Mouse (Mus musculus): ENCODE measurements around the gene Atp5e. TPM values are rescaled to one million over a fixed set of nuclear protein-coding genes. Genes with fewer than 3 reads are reported as not detected.

The Atp5e gene
- 870 and 1,030 TPM in 2 replicates for polyA plus RNA-seq (2015; fragmentation: Nextera tagmentation; extraction: Ambion mirVana)

GRCm38 (mm10) chr2:174463789-174464523, at the start of gene Atp5e:
TSS of gene Atp5e (minus strand) at chr2:174464105.

GRCm38 (mm10) chr2:174472818-174473549, 9.1 kb upstream of the Atp5e start, which contains the start of gene Prelid3b:
TSS of gene Prelid3b (minus strand) at chr2:174473081.

DNA sequence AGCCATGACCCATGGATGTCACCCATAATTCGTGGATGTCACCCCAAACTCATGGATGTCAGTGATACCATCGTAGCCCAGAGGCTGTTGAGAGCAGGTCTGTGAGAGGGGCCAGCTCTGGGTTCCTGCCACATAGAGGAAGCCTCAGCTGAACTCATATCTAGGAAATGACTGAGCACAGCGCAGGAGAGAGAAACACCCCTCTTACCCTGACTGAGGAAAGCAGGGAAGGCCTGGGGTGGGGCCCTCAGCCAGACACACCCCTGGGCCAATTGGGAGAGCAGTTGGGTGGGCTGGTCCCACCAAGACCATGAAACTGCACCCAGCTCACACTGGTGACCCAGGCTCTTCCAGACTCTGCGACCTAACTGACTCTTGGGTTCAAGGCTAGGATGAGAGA, 13.6 kb downstream of the Atp5e start, which contains the start of gene Tubb1:
Gene Tubb1 (plus strand): TSS at position 343 of the 400 bp plus-strand sequence.

GRCm38 (mm10) chr2:174438737-174439449, 25.0 kb downstream of the Atp5e start, which contains the start of gene Ctsz:
TSS of gene Ctsz (minus strand) at chr2:174439039.

DNA sequence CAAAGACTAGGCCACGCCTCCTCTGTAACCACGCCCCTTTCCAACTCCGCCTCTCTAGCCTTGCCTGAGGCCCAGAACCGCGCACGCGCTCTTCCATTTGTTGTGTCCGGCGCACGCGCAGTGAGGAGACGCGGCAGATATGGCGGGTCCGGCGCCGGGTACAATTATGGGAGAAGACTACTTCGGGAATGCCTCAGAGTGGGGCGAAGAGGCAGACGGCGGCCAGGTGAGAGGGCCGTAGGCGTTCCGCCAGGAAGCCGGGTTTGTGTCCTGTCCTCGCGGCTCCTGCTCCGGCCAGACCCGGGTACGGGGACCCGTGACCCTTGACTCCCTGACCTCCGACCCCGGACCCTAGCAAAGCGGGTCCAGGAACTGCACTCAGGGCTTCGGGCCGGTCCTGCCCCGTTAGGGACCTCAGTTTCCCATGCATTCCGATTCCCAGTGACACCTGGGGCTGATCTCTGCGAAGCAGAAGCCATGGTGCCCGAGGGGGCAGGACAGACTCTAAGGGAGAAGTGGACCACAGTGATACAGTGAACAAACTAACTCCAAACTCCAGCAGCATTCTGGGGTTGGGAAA, 48.1 kb downstream of the Atp5e start, which contains the start of gene Nelfcd:
Gene Nelfcd (plus strand): TSS at position 74 of the 580 bp plus-strand sequence.

Other genes starting within 250 kb of the Atp5e start
- gene Gnas, start 179.8 kb downstream of the Atp5e start, polyA plus RNA-seq (2015; fragmentation: Nextera tagmentation; extraction: Ambion mirVana), result 1,946 and 2,078 TPM in 2 replicates
- gene Gm20721, start 117.4 kb downstream of the Atp5e start, polyA plus RNA-seq (2015; fragmentation: Nextera tagmentation; extraction: Ambion mirVana), result 13.3 and 18.0 TPM in 2 replicates
- 73.4 and 79.8 TPM in 2 replicates for gene Nelfcd, start 48.3 kb downstream of the Atp5e start, polyA plus RNA-seq (2015; fragmentation: Nextera tagmentation; extraction: Ambion mirVana)
- gene Ctsz, start 25.1 kb downstream of the Atp5e start, polyA plus RNA-seq (2015; fragmentation: Nextera tagmentation; extraction: Ambion mirVana), result 75.3 and 77.7 TPM in 2 replicates
- 0.17 and 0.21 TPM in 2 replicates for gene Tubb1, start 13.4 kb downstream of the Atp5e start, polyA plus RNA-seq (2015; fragmentation: Nextera tagmentation; extraction: Ambion mirVana)
- gene Prelid3b, start 9.0 kb upstream of the Atp5e start, polyA plus RNA-seq (2015; fragmentation: Nextera tagmentation; extraction: Ambion mirVana), result 87.6 and 87.7 TPM in 2 replicates
- gene Zfp831, start 179.4 kb upstream of the Atp5e start, polyA plus RNA-seq (2015; fragmentation: Nextera tagmentation; extraction: Ambion mirVana), result not detected in 2 replicates

All from neural tube, postnatal 0 days (tissue).